Mouse (Mus musculus): ENCODE results near the gene Fgf12. TPM values are rescaled to one million over a fixed set of nuclear protein-coding genes. Genes with fewer than 3 reads are reported as not detected.

Gene Fgf12
- polyA plus RNA-seq, 1 experiment from 2014 or later: 3.4 TPM

DNA sequence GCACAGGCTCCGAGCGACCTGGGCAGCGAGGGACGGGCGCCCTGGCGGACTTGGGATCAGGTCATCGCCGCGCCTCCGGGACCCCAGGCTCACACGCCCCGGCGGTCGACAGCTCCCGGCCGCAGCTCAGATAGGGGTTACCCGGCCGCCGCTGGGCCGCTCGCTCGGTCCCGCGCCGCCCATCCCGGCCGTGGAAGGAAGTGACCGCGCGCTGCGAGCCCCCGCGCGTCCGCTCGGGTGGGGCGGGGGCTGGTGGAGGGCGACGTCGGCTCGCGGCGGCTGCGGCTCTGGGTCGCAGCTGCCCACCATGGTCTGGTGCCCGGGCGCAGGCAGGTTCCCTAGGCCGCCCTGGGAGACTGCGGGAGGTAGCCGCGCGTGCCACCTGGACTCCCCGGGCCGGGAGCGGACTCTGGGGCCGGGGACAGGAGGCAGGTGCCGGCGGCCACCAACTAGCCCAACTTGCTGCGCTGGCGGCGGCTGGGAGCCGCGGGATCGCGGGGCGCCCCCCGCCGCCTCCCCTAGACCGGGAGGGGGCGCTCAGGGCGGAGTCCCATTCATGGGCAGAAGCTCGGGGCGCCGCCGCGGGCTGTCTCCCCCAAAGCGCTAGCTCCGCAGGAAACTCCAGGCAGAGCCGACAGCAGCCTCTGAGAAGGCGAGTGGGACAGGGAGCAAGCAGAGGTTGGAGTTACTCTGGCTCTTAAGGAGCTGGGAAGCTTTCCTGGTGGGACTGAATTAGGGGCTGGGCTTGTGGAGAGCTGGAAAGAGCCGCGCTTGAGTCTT is 306.3 kb downstream of the Fgf12 start:
- Histone ChIP-seq H3K4me2 (peak overlapping the region; percentile 99), H3K9me3 (no peaks in the 10 kb centered on the region), H3K9ac (peak overlapping the region; percentile 17), H3K4me1 (0 out of 2 replicates have a peak, but pooled peaks cover 15% of the 10 kb centered on the region), H3K27ac (no peak overlapping the region), H3K36me3 (no peaks in the 10 kb centered on the region), H3K4me3 (peak overlapping the region; percentile 60), H3K27me3 (peaks cover 63% of the 10 kb centered on the region)
- 2% methylated on average over 82 of the region's 82 CpGs for WGBS
- peak; percentile 76 for ATAC-seq (ENCODE audit: borderline replicate concordance, extremely low read depth, low FRiP score, low TSS enrichment)

DNA sequence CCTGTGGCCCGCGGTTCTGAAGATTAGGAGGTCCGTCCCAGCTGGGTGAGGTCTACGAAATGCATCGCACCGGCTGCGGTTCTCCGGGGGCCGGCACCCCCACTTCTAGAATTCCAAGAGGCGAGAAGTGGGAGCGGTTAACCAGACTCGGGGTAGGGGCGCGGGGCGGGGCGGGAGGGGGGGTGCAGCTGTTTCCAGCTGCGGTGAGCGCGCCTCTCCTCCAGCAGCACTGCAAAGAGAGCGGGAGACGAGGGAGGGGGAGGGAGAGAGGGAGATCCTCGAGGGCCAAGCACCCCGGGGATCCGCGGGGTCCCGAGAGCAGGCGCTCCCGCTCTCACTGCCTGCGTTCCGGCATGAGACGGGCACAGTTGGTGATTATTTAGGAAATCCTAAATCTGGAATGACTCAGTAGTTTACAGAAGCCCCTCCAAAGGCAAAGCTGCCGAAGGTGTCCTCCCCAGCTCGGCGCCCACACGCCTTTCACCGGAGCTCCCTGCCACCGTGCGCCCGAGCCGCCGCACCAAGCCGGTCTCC is 307.0 kb downstream of the Fgf12 start:
- H3K36me3 ChIP-seq: no peaks in the 10 kb centered on the region
- peak; percentile 37; the same call in 1 of the 2 replicates for ATAC-seq (ENCODE audit: borderline replicate concordance, extremely low read depth, low FRiP score, low TSS enrichment)
- no peak overlapping the region for H3K27ac ChIP-seq
- H3K4me1 ChIP-seq: 0 out of 2 replicates have a peak, but pooled peaks cover 15% of the 10 kb centered on the region
- H3K9ac ChIP-seq: peak overlapping the region; percentile 17
- peak overlapping the region; percentile 60 for H3K4me3 ChIP-seq
- peak overlapping the region; percentile 99 for H3K4me2 ChIP-seq
- 0% methylated on average over 40 of the region's 42 CpGs for WGBS
- H3K27me3 ChIP-seq: peaks cover 63% of the 10 kb centered on the region
- H3K9me3 ChIP-seq: no peaks in the 10 kb centered on the region

DNA sequence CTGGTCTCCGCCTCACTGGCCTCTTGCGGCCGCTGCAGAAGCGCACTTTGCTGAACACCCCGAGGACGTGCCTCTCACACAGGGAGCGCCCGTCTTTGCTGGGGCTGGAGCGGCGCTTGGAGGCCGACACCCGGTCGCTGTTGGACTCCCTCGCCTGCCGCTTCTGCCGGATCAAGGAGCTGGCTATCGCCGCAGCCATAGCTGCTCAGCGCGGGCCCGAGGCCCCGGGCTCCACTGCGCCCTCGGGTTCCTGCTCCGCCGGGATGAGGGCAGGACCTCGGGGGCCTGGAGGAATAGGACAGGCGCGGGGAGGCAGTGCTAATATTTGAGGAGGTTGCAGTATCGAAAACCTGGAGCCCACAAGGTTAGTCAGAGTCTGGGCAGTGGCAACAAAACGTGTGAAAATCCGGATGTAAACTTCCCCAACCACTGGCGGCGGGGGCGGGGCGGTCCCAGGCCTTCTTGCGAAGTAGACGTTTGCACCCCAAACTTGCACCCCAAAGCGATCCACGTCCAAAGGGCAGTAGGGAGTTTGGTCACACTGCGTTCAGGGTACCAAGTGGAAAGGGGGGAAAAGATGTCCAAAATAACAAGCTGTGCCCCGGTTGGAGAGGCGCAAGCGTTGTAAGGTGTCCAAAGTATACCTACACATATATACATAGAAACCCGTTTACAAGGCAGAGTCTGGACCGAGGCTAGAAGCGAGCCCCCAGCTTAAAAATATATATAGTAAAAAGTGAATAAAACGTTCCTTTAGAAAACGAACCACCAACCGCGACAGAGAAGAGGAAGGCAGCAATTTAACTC is 307.7 kb downstream of the Fgf12 start:
- no peaks in the 10 kb centered on the region for H3K36me3 ChIP-seq
- no peaks in the 10 kb centered on the region for H3K9me3 ChIP-seq
- H3K4me3 ChIP-seq: peak overlapping the region; percentile 60
- H3K27me3 ChIP-seq: peaks cover 63% of the 10 kb centered on the region
- no peak overlapping the region for H3K27ac ChIP-seq
- H3K9ac ChIP-seq: peak overlapping the region; percentile 17; the same call in 1 of the 2 replicates
- 0 out of 2 replicates have a peak, but pooled peaks cover 15% of the 10 kb centered on the region for H3K4me1 ChIP-seq
- ATAC-seq (ENCODE audit: borderline replicate concordance, extremely low read depth, low FRiP score, low TSS enrichment): peak; percentile 53
- H3K4me2 ChIP-seq: peak overlapping the region; percentile 99
- 1% methylated on average over 51 of the region's 51 CpGs for WGBS

DNA sequence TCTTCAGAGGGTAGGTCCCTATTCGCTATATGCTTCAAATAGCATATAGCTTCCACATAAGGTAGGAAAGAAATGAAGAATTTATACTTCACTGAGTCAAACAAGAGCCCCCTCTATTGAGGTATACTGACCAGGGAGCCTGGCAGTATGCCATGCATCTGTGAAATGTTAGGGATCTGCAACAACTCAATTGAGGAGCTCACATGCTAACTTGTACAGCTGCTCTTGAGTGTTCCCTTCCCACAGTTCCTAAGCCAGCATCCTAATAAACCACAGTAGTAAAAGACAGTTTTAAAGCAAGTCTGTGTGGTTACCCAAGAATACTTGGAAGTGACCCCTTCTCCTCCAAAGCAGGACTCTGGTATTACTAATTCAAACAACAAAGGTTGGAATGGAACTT is 331.3 kb downstream of the Fgf12 start:
- Histone ChIP-seq H3K9ac (no peak overlapping the region), H3K27ac (no peak overlapping the region), H3K4me3 (no peak overlapping the region), H3K9me3 (no peaks in the 10 kb centered on the region), H3K36me3 (no peaks in the 10 kb centered on the region), H3K4me2 (no peak overlapping the region), H3K4me1 (no peaks in the 10 kb centered on the region), H3K27me3 (no peaks in the 10 kb centered on the region)
- ATAC-seq (ENCODE audit: borderline replicate concordance, extremely low read depth, low FRiP score, low TSS enrichment): no peak
- 96% methylated on average over 1 of the region's 1 CpGs for WGBS

DNA sequence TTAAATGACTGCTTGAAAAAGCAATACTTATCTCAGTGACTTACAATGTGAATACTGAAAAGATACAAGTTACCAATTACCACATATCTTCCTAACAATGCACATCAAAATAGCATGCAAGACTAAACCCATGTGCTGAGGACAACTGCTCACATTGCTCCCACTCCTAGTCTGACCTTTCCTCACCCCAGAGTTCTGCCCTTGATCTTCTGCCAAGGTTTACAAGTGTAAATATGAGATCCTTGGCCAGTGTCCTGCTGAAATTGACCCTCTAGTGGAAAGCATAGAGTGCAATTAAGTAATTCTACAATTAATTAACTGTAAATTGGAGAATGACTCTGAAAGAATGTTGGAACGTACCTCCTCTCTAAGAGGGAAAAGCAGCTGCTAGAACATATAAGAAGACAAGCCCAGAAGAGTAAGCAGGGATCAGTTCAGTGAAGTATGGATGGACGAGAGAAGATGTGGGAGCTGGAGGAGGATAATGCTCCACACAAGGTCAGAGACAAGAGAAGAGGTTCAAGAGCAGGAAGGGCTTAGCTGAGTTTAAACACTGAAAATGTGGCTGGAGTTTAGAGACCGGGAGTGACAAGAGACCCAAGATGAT is 333.1 kb downstream of the Fgf12 start:
- no peak overlapping the region for H3K4me2 ChIP-seq
- H3K4me3 ChIP-seq: no peak overlapping the region
- H3K27ac ChIP-seq: no peak overlapping the region
- no peak overlapping the region for H3K9ac ChIP-seq
- 33% methylated on average over 3 of the region's 3 CpGs for WGBS
- ATAC-seq (ENCODE audit: borderline replicate concordance, extremely low read depth, low FRiP score, low TSS enrichment): peak; percentile 92
- no peaks in the 10 kb centered on the region for H3K27me3 ChIP-seq
- H3K4me1 ChIP-seq: no peaks in the 10 kb centered on the region
- H3K36me3 ChIP-seq: no peaks in the 10 kb centered on the region
- H3K9me3 ChIP-seq: no peaks in the 10 kb centered on the region

DNA sequence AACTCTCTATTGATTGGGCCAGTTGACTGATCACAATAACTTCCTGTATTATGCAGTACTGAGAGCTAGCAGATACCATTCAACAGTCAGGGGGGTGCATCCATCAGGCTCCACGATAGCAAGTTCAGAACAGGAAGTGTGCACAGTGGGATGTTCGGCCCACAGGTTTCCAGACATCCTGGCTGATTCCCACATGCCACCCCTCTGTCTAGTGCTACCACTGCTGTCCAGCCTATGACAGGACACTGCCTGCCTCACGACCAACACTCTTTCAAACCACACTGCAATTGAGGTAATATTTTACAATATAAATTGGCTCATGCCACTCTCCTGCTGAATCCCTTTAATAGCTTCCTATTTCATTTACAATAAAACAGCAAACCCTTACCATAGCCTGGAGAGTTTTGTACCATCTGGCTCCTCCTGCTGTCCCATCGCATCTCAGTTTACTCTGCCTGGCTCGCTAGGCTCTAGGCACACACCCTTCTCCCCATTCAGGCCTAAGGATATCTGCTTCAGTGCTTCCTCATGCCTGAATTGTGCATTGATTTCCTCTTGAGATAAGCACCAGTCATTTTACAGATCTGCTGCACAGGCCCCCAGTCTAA is 341.6 kb downstream of the Fgf12 start:
- Histone ChIP-seq H3K27ac (no peak overlapping the region), H3K4me2 (no peak overlapping the region), H3K27me3 (no peaks in the 10 kb centered on the region), H3K4me3 (no peak overlapping the region), H3K9ac (no peak overlapping the region), H3K36me3 (no peaks in the 10 kb centered on the region), H3K4me1 (no peaks in the 10 kb centered on the region), H3K9me3 (no peaks in the 10 kb centered on the region)
- 67% methylated on average over 5 of the region's 5 CpGs for WGBS
- no peak for ATAC-seq (ENCODE audit: borderline replicate concordance, extremely low read depth, low FRiP score, low TSS enrichment)

DNA sequence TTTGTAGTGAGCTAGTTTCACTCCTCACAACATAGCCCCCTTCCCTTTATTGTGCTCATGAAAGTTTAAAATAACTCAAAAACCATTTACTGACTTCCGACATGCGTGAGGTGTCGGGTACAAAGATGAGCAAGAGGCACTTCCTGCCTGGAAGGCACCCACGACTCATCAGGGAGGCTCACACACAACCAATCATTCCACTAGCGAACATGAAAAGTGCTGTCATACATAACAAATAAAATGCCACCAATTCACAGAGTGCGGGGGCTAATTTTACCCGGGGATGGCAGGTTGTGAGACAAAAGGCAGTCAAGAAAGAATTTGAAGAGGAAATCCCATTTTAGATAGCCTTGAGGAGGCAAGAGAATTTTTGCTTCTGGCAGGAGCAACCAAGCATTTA is 344.6 kb downstream of the Fgf12 start:
- Histone ChIP-seq H3K4me2 (no peak overlapping the region), H3K27me3 (no peaks in the 10 kb centered on the region), H3K4me3 (no peak overlapping the region), H3K9me3 (no peaks in the 10 kb centered on the region), H3K27ac (no peak overlapping the region), H3K9ac (no peak overlapping the region), H3K36me3 (no peaks in the 10 kb centered on the region), H3K4me1 (no peaks in the 10 kb centered on the region)
- ATAC-seq (ENCODE audit: borderline replicate concordance, extremely low read depth, low FRiP score, low TSS enrichment): no peak; the same call in 1 of the 2 replicates
- WGBS: 33% methylated on average over 7 of the region's 7 CpGs

DNA sequence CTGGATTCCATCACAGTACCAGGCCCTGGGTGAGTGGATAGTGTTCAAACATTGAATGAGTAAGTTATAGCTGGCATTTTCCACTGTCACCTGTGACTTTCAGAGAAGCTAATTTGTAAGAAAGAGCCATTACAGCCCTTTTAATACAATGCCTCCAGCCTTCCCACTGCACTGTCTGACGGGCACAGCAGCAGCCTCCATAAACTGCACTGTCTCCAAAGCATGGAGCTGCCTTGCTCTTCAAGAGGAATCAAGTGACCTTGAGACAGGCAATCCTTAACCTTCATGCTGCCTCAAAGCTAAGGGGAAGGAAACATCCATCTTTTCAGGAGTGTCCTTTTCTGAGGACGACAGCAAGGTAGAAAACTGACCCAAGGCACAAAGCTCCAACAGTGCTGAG is 345.0 kb downstream of the Fgf12 start:
- no peak overlapping the region for H3K4me2 ChIP-seq
- H3K27me3 ChIP-seq: no peaks in the 10 kb centered on the region
- no peak overlapping the region for H3K27ac ChIP-seq
- H3K4me1 ChIP-seq: no peaks in the 10 kb centered on the region
- H3K36me3 ChIP-seq: no peaks in the 10 kb centered on the region
- no peak overlapping the region for H3K4me3 ChIP-seq
- H3K9me3 ChIP-seq: no peaks in the 10 kb centered on the region
- H3K9ac ChIP-seq: no peak overlapping the region
- 41% methylated on average over 2 of the region's 2 CpGs for WGBS
- ATAC-seq (ENCODE audit: borderline replicate concordance, extremely low read depth, low FRiP score, low TSS enrichment): no peak

DNA sequence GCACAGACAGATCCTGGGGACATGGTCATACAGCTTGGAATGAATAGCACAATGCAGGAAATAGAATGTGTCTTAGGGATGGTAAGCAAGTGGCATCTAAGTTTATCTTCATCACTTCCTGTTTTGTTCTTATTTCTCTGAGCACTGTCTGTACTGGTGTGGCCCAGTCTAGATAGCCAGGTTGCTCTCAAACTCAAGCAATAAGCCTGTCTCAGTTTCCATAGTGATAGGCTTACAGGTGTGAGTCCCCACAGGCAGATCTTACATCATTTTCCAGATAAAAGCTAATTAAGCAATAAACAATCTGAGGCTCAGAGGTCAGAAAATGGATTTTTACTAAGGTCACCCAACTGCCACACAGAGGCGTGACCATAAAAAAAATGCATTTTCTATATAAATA is 348.7 kb downstream of the Fgf12 start:
- no peak overlapping the region for H3K9ac ChIP-seq
- H3K27ac ChIP-seq: no peak overlapping the region
- no peak overlapping the region for H3K4me2 ChIP-seq
- H3K36me3 ChIP-seq: no peaks in the 10 kb centered on the region
- no peaks in the 10 kb centered on the region for H3K9me3 ChIP-seq
- no peaks in the 10 kb centered on the region for H3K27me3 ChIP-seq
- no peaks in the 10 kb centered on the region for H3K4me1 ChIP-seq
- ATAC-seq (ENCODE audit: borderline replicate concordance, extremely low read depth, low FRiP score, low TSS enrichment): no peak
- WGBS: 62% methylated on average over 1 of the region's 1 CpGs
- H3K4me3 ChIP-seq: no peak overlapping the region

DNA sequence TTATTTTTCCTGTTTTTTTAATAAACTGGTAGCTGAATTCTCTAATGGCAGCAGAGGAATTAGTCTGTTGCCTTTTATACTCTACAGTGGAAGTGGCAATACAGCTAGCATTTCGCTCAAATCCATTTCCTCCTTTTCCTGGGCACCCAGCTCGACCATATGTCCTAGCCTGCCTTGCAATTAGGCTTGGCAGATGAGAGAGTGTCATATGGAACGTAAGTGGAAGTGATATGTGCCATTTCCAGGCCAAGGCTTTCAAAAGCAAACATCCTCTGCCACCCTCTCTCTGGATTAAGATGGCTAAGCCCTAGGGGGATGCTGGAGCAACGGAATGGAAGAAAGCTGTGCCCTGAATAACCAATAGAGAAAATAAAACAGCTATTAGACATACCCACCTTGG is 350.2 kb downstream of the Fgf12 start:
- Histone ChIP-seq H3K27ac (no peak overlapping the region), H3K4me2 (no peak overlapping the region), H3K27me3 (no peaks in the 10 kb centered on the region), H3K4me1 (no peaks in the 10 kb centered on the region), H3K9me3 (no peaks in the 10 kb centered on the region), H3K4me3 (no peak overlapping the region), H3K36me3 (no peaks in the 10 kb centered on the region), H3K9ac (no peak overlapping the region)
- ATAC-seq (ENCODE audit: borderline replicate concordance, extremely low read depth, low FRiP score, low TSS enrichment): no peak
- 50% methylated on average over 4 of the region's 4 CpGs for WGBS

DNA sequence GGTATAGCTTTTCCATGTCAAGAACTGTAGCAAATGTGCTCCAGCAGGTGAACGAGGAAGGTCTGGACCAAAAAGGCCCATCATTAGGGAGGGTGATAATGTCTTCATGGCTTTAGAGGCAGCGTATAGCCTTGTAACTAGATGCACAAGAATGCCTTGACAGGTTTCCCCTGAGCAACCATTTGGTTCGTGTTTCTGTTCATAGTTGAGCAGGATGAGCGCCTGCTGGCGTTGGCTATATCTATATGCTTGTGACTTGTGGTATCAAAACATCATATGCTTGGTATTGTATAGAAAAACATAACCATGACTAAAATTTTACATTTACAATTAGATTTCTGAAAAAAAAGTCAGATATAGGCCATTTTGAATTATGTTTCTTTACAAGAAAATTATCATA is 361.6 kb downstream of the Fgf12 start:
- H3K27ac ChIP-seq: no peak overlapping the region
- H3K27me3 ChIP-seq: no peaks in the 10 kb centered on the region
- no peak overlapping the region for H3K4me3 ChIP-seq
- WGBS: 77% methylated on average over 5 of the region's 5 CpGs
- no peak overlapping the region for H3K9ac ChIP-seq
- no peaks in the 10 kb centered on the region for H3K36me3 ChIP-seq
- H3K9me3 ChIP-seq: no peaks in the 10 kb centered on the region
- no peaks in the 10 kb centered on the region for H3K4me1 ChIP-seq
- ATAC-seq (ENCODE audit: borderline replicate concordance, extremely low read depth, low FRiP score, low TSS enrichment): no peak
- no peak overlapping the region for H3K4me2 ChIP-seq
